Mouse (Mus musculus): ENCODE results near the gene Ankrd34b.

DNA sequence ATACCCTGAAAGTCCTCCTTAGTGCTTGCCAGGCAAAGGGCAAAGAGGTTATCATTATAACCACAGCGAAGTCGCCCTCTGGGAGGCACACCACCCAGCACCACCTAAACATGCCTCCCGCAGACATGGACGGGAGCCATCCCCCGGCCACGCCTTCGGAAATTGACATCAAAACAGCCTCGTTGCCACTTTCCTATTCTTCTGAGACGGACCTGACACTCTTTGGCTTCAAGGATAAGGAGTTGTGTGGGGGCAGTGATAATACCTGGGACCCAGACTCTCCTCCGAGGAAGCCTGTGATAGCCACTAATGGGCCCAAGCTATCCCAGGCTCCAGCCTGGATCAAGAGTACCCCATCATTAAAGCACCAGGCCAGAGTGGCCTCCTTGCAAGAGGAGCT, 13.0 kb downstream of the Ankrd34b start:
- TF ChIP-seq CTCF (IDR thresholded peaks at IDR 0.05; ENCODE audit: control insufficient read depth, insufficient read depth, low read length): no peak
- TF ChIP-seq POLR2A (IDR thresholded peaks at IDR 0.05; ENCODE audit: borderline replicate concordance, control insufficient read depth, low read depth, low read length): no peak
